Comparison of ENCODE assay signal across 12 mouse cellular contexts in genomic region chr1:184997466-184997865, GRCm38 (mm10). TPM values are rescaled to one million over a fixed set of nuclear protein-coding genes. Genes with fewer than 3 reads are reported as not detected.
DNase-seq lines count a peak whose midpoint lies in the region; ATAC-seq and TF ChIP-seq lines count a peak whose summit lies in the region.
"Had no signal": no experiment of that assay in that cellular context is flagged by ENCODE, and none has a peak within 500 bp of the region (broad histone marks: within the 10 kb centered on the region; RNA-seq: fewer than 3 reads in every experiment).

No protein-coding gene starts in this region.

- H3K4me3 ChIP-seq in heart, embryonic 14.5 days (ENCODE audit: control insufficient read depth in 1 of 2, insufficient read depth in 1 of 2, low read depth in 1 of 2, low read length in 2 of 2) = no peak overlapping the region
- H3K4me3 ChIP-seq in forebrain, embryonic 12.5 days (replicated peaks) = peak overlapping the region; percentile 90
- H3K4me3 ChIP-seq in midbrain, embryonic 10.5 days = peak overlapping the region; percentile 95
- H3K4me3 ChIP-seq: liver, embryonic 13.5 days had no signal

- peak overlapping the region; percentile 16 to 22; a peak in 2 of 4 replicates for H3K27ac ChIP-seq in heart, embryonic 14.5 days (replicated peaks in 1 of 2; ENCODE audit: control insufficient read depth in 1 of 2, insufficient read depth in 1 of 2, low read depth in 2 of 2, low read length in 2 of 2)
- peak overlapping the region; percentile 25; the same call in 1 of the 2 replicates for H3K27ac ChIP-seq in forebrain, embryonic 12.5 days
- peak overlapping the region; percentile 38; the same call in 1 of the 2 replicates for H3K27ac ChIP-seq in midbrain, embryonic 10.5 days (replicated peaks)
- H3K27ac ChIP-seq: liver, embryonic 13.5 days; stomach, postnatal 0 days had no signal

- peak overlapping the region; percentile 2; the same call in 1 of the 2 replicates for H3K9ac ChIP-seq in heart, embryonic 14.5 days (ENCODE audit: low read length)
- peak overlapping the region; percentile 61 for H3K9ac ChIP-seq in forebrain, embryonic 12.5 days
- H3K9ac ChIP-seq: liver, embryonic 13.5 days had no signal

- H3K36me3 ChIP-seq in heart, embryonic 14.5 days (ENCODE audit: control insufficient read depth, insufficient read depth, low read length) = no peaks in the 10 kb centered on the region
- H3K36me3 ChIP-seq in forebrain, embryonic 12.5 days (replicated peaks) = no peaks in the 10 kb centered on the region
- H3K36me3 ChIP-seq in midbrain, embryonic 10.5 days = no peaks in the 10 kb centered on the region
- H3K36me3 ChIP-seq: liver, embryonic 13.5 days had no signal

- peaks cover 15 to 26% of the 10 kb centered on the region in 2 experiments for H3K4me1 ChIP-seq in heart, embryonic 14.5 days (ENCODE audit: control insufficient read depth in 2 of 2, insufficient read depth in 2 of 2, low read length in 2 of 2)
- peaks cover 35% of the 10 kb centered on the region for H3K4me1 ChIP-seq in forebrain, embryonic 12.5 days
- peaks cover 40% of the 10 kb centered on the region for H3K4me1 ChIP-seq in midbrain, embryonic 10.5 days

- no peak for TF ChIP-seq CTCF in brain, embryonic 14.5 days (IDR thresholded peaks at IDR 0.05; ENCODE audit: borderline replicate concordance, extremely low read depth, insufficient read depth, insufficient read length)

- H3K4me2 ChIP-seq in heart, embryonic 14.5 days (ENCODE audit: low read length) = peak overlapping the region; percentile 83
- H3K4me2 ChIP-seq in forebrain, embryonic 12.5 days = peak overlapping the region; percentile 84
- H3K4me2 ChIP-seq: liver, embryonic 13.5 days had no signal

- ATAC-seq in heart, embryonic 14.5 days (ENCODE audit: insufficient number of reproducible peaks, insufficient read depth, low FRiP score, low read depth) = no peak
- ATAC-seq in forebrain, embryonic 12.5 days (ENCODE audit: low FRiP score) = no peak
- ATAC-seq: CD4-positive, CD25-positive, alpha-beta regulatory T cell, adult 4 months had no signal

- TF ChIP-seq POLR2A in brain, embryonic 14.5 days (IDR thresholded peaks at IDR 0.05; ENCODE audit: borderline replicate concordance, extremely low read depth, insufficient read depth, insufficient read length, poor library complexity, severe bottlenecking) = no peak

- H3K27me3 ChIP-seq in heart, embryonic 14.5 days (ENCODE audit: control insufficient read depth, insufficient read depth, low read length) = no peaks in the 10 kb centered on the region
- peaks cover 6% of the 10 kb centered on the region; the same call in 1 of the 2 replicates for H3K27me3 ChIP-seq in forebrain, embryonic 12.5 days
- peaks cover 14% of the 10 kb centered on the region for H3K27me3 ChIP-seq in midbrain, embryonic 10.5 days (ENCODE audit: low read depth, poor library complexity, severe bottlenecking)

- no peaks in the 10 kb centered on the region for H3K9me3 ChIP-seq in heart, embryonic 14.5 days (ENCODE audit: control insufficient read depth, low read length)
- H3K9me3 ChIP-seq in forebrain, embryonic 12.5 days = no peaks in the 10 kb centered on the region
- H3K9me3 ChIP-seq in midbrain, embryonic 10.5 days (replicated peaks) = no peaks in the 10 kb centered on the region
- H3K9me3 ChIP-seq: liver, embryonic 13.5 days had no signal

- no peak for DNase-seq in heart, postnatal 4 days
- DNase-seq in brain, embryonic 14.5 days (ENCODE audit: low read depth) = peak; percentile 55
- no peak for DNase-seq in midbrain, embryonic 10.5 days (ENCODE audit: low spot score)
- no peak for DNase-seq in lung, postnatal 14 days
- DNase-seq in kidney, postnatal 36 days = no peak
- DNase-seq in gastrocnemius, adult 18-20 months (ENCODE audit: low spot score) = no peak
- DNase-seq: liver, embryonic 13.5 days had no signal

- WGBS in heart, embryonic 14.5 days = 45% methylated on average over 11 of the region's 11 CpGs
- 34% methylated on average over 11 of the region's 11 CpGs for WGBS in forebrain, embryonic 12.5 days
- 44% methylated on average over 11 of the region's 11 CpGs for WGBS in midbrain, embryonic 10.5 days

RNA-seq across cellular contexts. Expression of gene Mark1, which starts 1.9 kb away (rescaled TPM):
- polyA plus RNA-seq in heart, embryonic 14.5 days (2014; fragmentation: Nextera tagmentation; extraction: Ambion mirVana) = 2.2 TPM in 2 replicates
- total RNA-seq in heart, postnatal 4 days (2021) = 10 to 100 TPM; 13.6 to 17.1 TPM
- polyA plus RNA-seq in brain, embryonic 14.5 days (2012; rRNA removed) = 37.7 and 63.8 TPM in 2 replicates
- polyA plus RNA-seq in forebrain, embryonic 12.5 days (2016; fragmentation: Nextera tagmentation; extraction: Ambion mirVana) = 8.2 and 8.4 TPM in 2 replicates
- polyA plus RNA-seq in midbrain, embryonic 10.5 days (2016; fragmentation: Nextera tagmentation; extraction: Ambion mirVana) = 3.0 and 3.7 TPM in 2 replicates
- total RNA-seq in gastrocnemius, adult 18-20 months (2021) = 1 to 10 TPM; 1.0 to 2.2 TPM
- total RNA-seq: megakaryocyte-erythroid progenitor cell, adult 5-6 weeks had no signal
- polyA plus RNA-seq: CD4-positive, CD25-positive, alpha-beta regulatory T cell, adult 4 months had no signal

Comparison
In these comparisons a context has a peak if more than half of its experiments do, and no peak if none do; other contexts are left out.
1. H3K4me3 ChIP-seq: peak in forebrain, embryonic 12.5 days (single experiment) and midbrain, embryonic 10.5 days (single experiment); none in heart, embryonic 14.5 days (0 of 2).
2. Peak in every context shown above with its lines, with median percentiles within 50 percentile points of each other: H3K27ac ChIP-seq.